Mouse (Mus musculus): ENCODE data around the gene Hax1.

Hax1 gene

DNA sequence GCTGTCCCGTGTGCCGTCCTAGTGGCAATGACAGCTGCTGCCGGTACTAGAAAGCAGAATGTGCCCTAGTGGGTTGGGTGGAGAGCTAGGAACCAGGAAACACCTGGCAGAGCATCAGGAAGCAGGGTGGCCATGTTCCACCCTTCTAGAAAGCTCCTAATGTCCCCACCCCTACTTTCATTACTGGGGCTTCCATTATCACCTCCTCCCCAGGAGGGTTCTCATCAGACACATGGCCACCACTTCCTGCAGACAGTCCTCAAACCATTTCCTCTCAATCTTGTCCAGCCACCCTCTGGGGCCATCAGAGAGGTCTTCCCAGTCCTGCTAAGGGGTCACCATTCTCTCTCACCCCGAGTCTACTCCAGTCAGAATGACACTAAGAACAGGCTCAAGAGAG is 37.1 kb downstream of the Hax1 start:
- no peak for DNase-seq

DNA sequence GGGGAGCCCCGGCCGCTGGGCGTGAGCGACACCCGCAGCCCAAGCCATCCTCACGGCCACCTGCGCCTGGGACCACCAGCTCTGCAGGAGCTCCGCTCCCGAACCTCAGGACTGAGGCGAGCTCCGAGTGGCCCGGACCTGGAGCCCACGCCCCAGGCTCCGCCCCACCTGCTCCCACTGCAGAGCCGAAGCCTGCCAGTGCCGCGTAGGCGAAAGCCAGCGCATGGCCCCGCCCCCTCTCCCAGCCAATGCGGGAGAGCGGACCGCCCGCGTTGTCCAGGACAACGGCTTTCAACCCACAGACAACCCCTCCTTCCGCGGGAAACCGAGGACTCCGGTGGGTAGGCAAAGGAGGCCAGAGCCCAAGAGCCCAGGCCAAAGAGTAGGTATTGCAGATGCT is 38.1 kb downstream of the Hax1 start:
- peak; percentile 93 to 95 for DNase-seq

GRCm38 (mm10) chr3:89959435-89959834 is 39.1 kb downstream of the Hax1 start:
- DNase-seq = no peak

- no peak for DNase-seq
Measured at GRCm38 (mm10) chr3:89957880-89958279, 40.7 kb downstream of the Hax1 start.

GRCm38 (mm10) chr3:89956177-89956971 is 42.2 kb downstream of the Hax1 start:
- DNase-seq = no peak

GRCm38 (mm10) chr3:89953420-89953819 is 45.2 kb downstream of the Hax1 start:
- peak; percentile 74 to 82 for DNase-seq

- DNase-seq = no peak
Measured at GRCm38 (mm10) chr3:89948655-89949054, 49.9 kb downstream of the Hax1 start.

DNA sequence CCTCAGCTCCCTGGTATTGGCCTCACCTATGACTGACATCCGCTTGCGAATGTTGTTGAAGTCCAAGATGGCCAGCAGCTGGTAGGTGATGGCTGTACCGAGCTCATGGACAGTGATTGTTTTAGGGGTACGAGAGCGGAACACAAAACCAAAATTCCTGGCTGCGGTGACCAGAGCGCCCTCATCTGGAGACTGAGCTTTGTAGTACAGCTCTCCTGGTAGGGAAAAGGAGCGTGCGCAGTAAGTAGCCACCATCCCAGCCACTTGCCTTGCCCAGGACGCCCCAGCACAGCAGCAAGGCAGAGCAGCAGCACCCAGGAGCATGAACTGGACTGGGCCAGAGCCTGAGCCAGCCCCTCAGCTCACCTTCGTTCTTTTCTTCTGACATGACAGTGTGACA is 50.6 kb downstream of the Hax1 start:
- DNase-seq = no peak
